Mouse (Mus musculus) small intestine, adult 2 months (tissue): ENCODE data around the gene Uqcr11. TPM values are rescaled to one million over a fixed set of nuclear protein-coding genes. Genes with fewer than 3 reads are reported as not detected.

ENCODE experiments used
- H3K27ac ChIP-seq: fragments of 200-500 bp; 2 replicates; pipeline ENCODE4 v1.5.1; 2012; ENCODE audit warnings: low read depth, low read length, control low read depth, inconsistent platforms; ENCODE audit not compliant: insufficient read depth
- H3K27me3 ChIP-seq: fragments of 200-500 bp; 2 replicates; pipeline ENCODE4 v1.6.1; 2012; ENCODE audit warnings: mild to moderate bottlenecking, moderate library complexity, low read length, inconsistent platforms; ENCODE audit not compliant: control insufficient read depth, insufficient read depth
- H3K36me3 ChIP-seq: fragments of 200-500 bp; 2 replicates; pipeline ENCODE4 v1.6.1; 2012; ENCODE audit warnings: mild to moderate bottlenecking, low read length, control low read depth, inconsistent platforms; ENCODE audit not compliant: control insufficient read depth, insufficient read depth
- H3K4me1 ChIP-seq: fragments of 200-500 bp; 2 replicates; pipeline ENCODE4 v1.6.1; 2012; ENCODE audit warnings: low read length, inconsistent platforms, mixed read lengths; ENCODE audit not compliant: control insufficient read depth, insufficient read depth, insufficient read length
- H3K4me3 ChIP-seq: fragments of 200-500 bp; 2 replicates; pipeline ENCODE4 v1.5.1; 2012; ENCODE audit warnings: low read depth, mild to moderate bottlenecking, control low read depth, inconsistent platforms, low read length, moderate library complexity
- CTCF ChIP-seq: fragments of 200-500 bp; IDR thresholded peaks from 2 replicates; pipeline ENCODE4 v1.5.1; 2012; ENCODE audit warnings: low read depth, mild to moderate bottlenecking, control low read depth, inconsistent platforms, low read length, moderate library complexity, mixed read lengths; ENCODE audit not compliant: insufficient replicate concordance, insufficient read length; ENCODE audit errors: extremely low read depth
- POLR2A ChIP-seq: fragments of 200-500 bp; IDR thresholded peaks from 2 replicates; pipeline ENCODE4 v1.6.1; 2012; ENCODE audit warnings: low read depth, mild to moderate bottlenecking, control low read depth, inconsistent platforms, low read length, moderate library complexity
- WGBS: fragments of 180-500 bp; shearing (Covaris S2); methylation state at CpG from one replicate; pipeline ENCODE4 v1.1.7; 2018; 5-methylcytosine and 5-hydroxymethylcytosine counted together
- polyA plus RNA-seq: library from polyadenylated mRNA; depleted of rRNA; stranded (reverse); fragments of >200 nt; gene quantifications from 2 replicates; pipeline ENCODE4 v1.2.3, GENCODE M21; 2012

Uqcr11 gene
- polyA plus RNA-seq, 1 experiment: 2,588 TPM

- Histone ChIP-seq H3K4me3 (peak overlapping the region; percentile 72), H3K27me3 (no peaks in the 10 kb centered on the region), H3K4me1 (peaks cover 14% of the 10 kb centered on the region), H3K36me3 (peaks cover 35% of the 10 kb centered on the region), H3K27ac (0 out of 2 replicates have a peak overlapping the region, but pooled peaks have one; percentile 18)
- TF ChIP-seq POLR2A: no peak
- no peak for TF ChIP-seq CTCF
- whole genome bisulfite sequencing: 0% methylated on average over 1 of the region's 1 CpGs
These were observed 8.5 kb downstream of the Uqcr11 start for GRCm38 (mm10) chr10:80398174-80398535.

- H3K36me3 ChIP-seq: peaks cover 35% of the 10 kb centered on the region
- H3K27ac ChIP-seq: no peak overlapping the region
- WGBS: 25% methylated on average over 8 of the region's 8 CpGs
- no peak for TF ChIP-seq POLR2A
- peak overlapping the region; percentile 12; the same call in 1 of the 2 replicates for H3K4me3 ChIP-seq
- H3K4me1 ChIP-seq: peaks cover 17% of the 10 kb centered on the region
- H3K27me3 ChIP-seq: no peaks in the 10 kb centered on the region
These were observed 9.0 kb downstream of the Uqcr11 start for GRCm38 (mm10) chr10:80397524-80398173.

- Histone ChIP-seq H3K27ac (no peak overlapping the region), H3K27me3 (no peaks in the 10 kb centered on the region), H3K4me1 (peaks cover 19% of the 10 kb centered on the region), H3K36me3 (peaks cover 37% of the 10 kb centered on the region), H3K4me3 (no peak overlapping the region)
- TF ChIP-seq POLR2A (no peak), CTCF (no peak)
- WGBS: 82% methylated on average over 11 of the region's 11 CpGs
These were observed 9.7 kb downstream of the Uqcr11 start for GRCm38 (mm10) chr10:80396822-80397523.

GRCm38 (mm10) chr10:80395025-80395627, 11.5 kb downstream of the Uqcr11 start:
- Histone ChIP-seq H3K27me3 (no peaks in the 10 kb centered on the region), H3K4me3 (no peak overlapping the region), H3K4me1 (peaks cover 14% of the 10 kb centered on the region), H3K36me3 (peaks cover 39% of the 10 kb centered on the region), H3K27ac (no peak overlapping the region)
- TF ChIP-seq CTCF (no peak), POLR2A (no peak)
- 95% methylated on average over 35 of the region's 35 CpGs for WGBS

- TF ChIP-seq POLR2A (no peak), CTCF (no peak)
- H3K27me3 ChIP-seq: no peaks in the 10 kb centered on the region
- peaks cover 39% of the 10 kb centered on the region for H3K36me3 ChIP-seq
- no peak overlapping the region for H3K27ac ChIP-seq
- H3K4me3 ChIP-seq: no peak overlapping the region
- WGBS: 65% methylated on average over 5 of the region's 5 CpGs
- H3K4me1 ChIP-seq: peaks cover 17% of the 10 kb centered on the region; the same call in 1 of the 2 replicates
These were observed 13.9 kb downstream of the Uqcr11 start for GRCm38 (mm10) chr10:80392687-80393086.

- H3K4me1 ChIP-seq: peaks cover 23% of the 10 kb centered on the region
- 51% methylated on average over 9 of the region's 9 CpGs for WGBS
- peaks cover 39% of the 10 kb centered on the region for H3K36me3 ChIP-seq
- no peak overlapping the region for H3K27ac ChIP-seq
- TF ChIP-seq CTCF (no peak), POLR2A (no peak)
- no peak overlapping the region for H3K4me3 ChIP-seq
- no peaks in the 10 kb centered on the region for H3K27me3 ChIP-seq
These were observed 15.9 kb downstream of the Uqcr11 start for GRCm38 (mm10) chr10:80390697-80391096.

- H3K27me3 ChIP-seq: no peaks in the 10 kb centered on the region
- WGBS: 69% methylated on average over 4 of the region's 4 CpGs
These were observed 17.4 kb downstream of the Uqcr11 start for GRCm38 (mm10) chr10:80389185-80389708.

More at GRCm38 (mm10) chr10:80389185-80389708, 17.4 kb downstream of the Uqcr11 start:
- no peak for TF ChIP-seq CTCF
- TF ChIP-seq POLR2A: no peak
- Histone ChIP-seq H3K4me1 (peaks cover 23% of the 10 kb centered on the region), H3K4me3 (no peak overlapping the region), H3K27ac (no peak overlapping the region), H3K36me3 (peaks cover 30% of the 10 kb centered on the region)
